Mouse (Mus musculus) liver, postnatal 0 days (tissue): ENCODE measurements around the gene Kntc1. TPM values are rescaled to one million over a fixed set of nuclear protein-coding genes. Genes with fewer than 3 reads are reported as not detected.
"Not testable (repeated sequence)": the region's sequence is repeated elsewhere in the genome, so short reads cannot be mapped to it uniquely, and the experiment has no call there.

ENCODE experiments used
- ATAC-seq: fragments of 200-750 bp; cut with Nextera tagmentation; 2 replicates; pipeline ENCODE4 v1.8.0; 2017; ENCODE audit warnings: mild to moderate bottlenecking, moderate library complexity
- DNase-seq: peaks from one replicate; pipeline ENCODE4 v3.0.0-alpha.2; 2016
- H3K27ac ChIP-seq: fragments of 300-500 bp; sonication (generic); 2 replicates; pipeline ENCODE4 v1.5.1; 2014; ENCODE audit warnings: antibody characterized with exemption, moderate library complexity, mild to moderate bottlenecking, low read depth
- H3K27me3 ChIP-seq: fragments of 300-500 bp; sonication (generic); 2 replicates; pipeline ENCODE4 v1.6.1; 2014; ENCODE audit warnings: low read length, control low read depth, mixed read lengths; ENCODE audit not compliant: insufficient read depth
- H3K36me3 ChIP-seq: fragments of 300-500 bp; sonication (generic); replicated peaks from 2 replicates; pipeline ENCODE4 v1.6.1; 2014; ENCODE audit warnings: mild to moderate bottlenecking, control low read depth, low read length, moderate library complexity, mixed read lengths; ENCODE audit not compliant: insufficient read depth
- H3K4me1 ChIP-seq: fragments of 300-500 bp; sonication (generic); 2 replicates; pipeline ENCODE4 v1.6.1; 2014; ENCODE audit warnings: antibody characterized with exemption, mild to moderate bottlenecking, control low read depth; ENCODE audit not compliant: insufficient read depth
- H3K4me2 ChIP-seq: fragments of 300-500 bp; sonication (generic); 2 replicates; pipeline ENCODE4 v1.6.1; 2014; ENCODE audit warnings: low read depth, mild to moderate bottlenecking, low read length, moderate library complexity, mixed read lengths
- H3K4me3 ChIP-seq: fragments of 300-500 bp; sonication (generic); 2 replicates; pipeline ENCODE4 v1.5.1; 2014; ENCODE audit warnings: low read depth, low read length
- H3K9ac ChIP-seq: fragments of 300-500 bp; sonication (generic); replicated peaks from 2 replicates; pipeline ENCODE4 v1.6.1; 2014; ENCODE audit warnings: mild to moderate bottlenecking, moderate library complexity
- H3K9me3 ChIP-seq: fragments of 300-500 bp; sonication (generic); 2 replicates; pipeline ENCODE4 v1.6.1; 2016; ENCODE audit warnings: mild to moderate bottlenecking, control low read depth, low read length, mixed read lengths
- CTCF ChIP-seq: sonication (generic); IDR thresholded peaks from 2 replicates; pipeline ENCODE4 v1.5.1; 2016; ENCODE audit warnings: antibody characterized with exemption, low read depth
- EP300 ChIP-seq: IDR thresholded peaks from 2 replicates; pipeline ENCODE4 v1.6.1; 2016; ENCODE audit warnings: antibody characterized with exemption, low read depth, mild to moderate bottlenecking
- WGBS: fragments of 180-500 bp; shearing (Covaris S2); extraction: QIAGEN DNeasy Blood & Tissue Kit; methylation state at CpG from one replicate; pipeline ENCODE4 v1.1.7; 2014; ENCODE audit not compliant: insufficient replicate concordance; 5-methylcytosine and 5-hydroxymethylcytosine counted together
- polyA plus RNA-seq: library from polyadenylated mRNA; unstranded; fragments of >200 nt; fragmentation: Nextera tagmentation; extraction: Ambion mirVana; gene quantifications from 2 replicates; pipeline ENCODE4 v1.2.1, GENCODE M21; 2015

Gene Kntc1
- polyA plus RNA-seq, 1 experiment from 2014 or later, result 7.5 TPM

- Histone ChIP-seq H3K4me3 (peak overlapping the region; percentile 79), H3K9ac (peak overlapping the region; percentile 93), H3K27ac (peak overlapping the region; percentile 100), H3K9me3 (no peaks in the 10 kb centered on the region), H3K36me3 (peaks cover 22% of the 10 kb centered on the region), H3K27me3 (no peaks in the 10 kb centered on the region), H3K4me2 (peak overlapping the region; percentile 86), H3K4me1 (peaks cover 16% of the 10 kb centered on the region)
- under 1% methylated on average over 18 of the region's 18 CpGs for WGBS
- ATAC-seq, result peak; percentile 5; the same call in 1 of the 2 replicates
- TF ChIP-seq CTCF (no peak), EP300 (no peak)
- no peak for DNase-seq
Observed at GRCm38 (mm10) chr5:123748339-123749064, 1.0 kb upstream of the Kntc1 start.

GRCm38 (mm10) chr5:123765506-123765905 lies 16.0 kb downstream of the Kntc1 start:
- Histone ChIP-seq H3K4me2 (no peak overlapping the region), H3K27me3 (no peaks in the 10 kb centered on the region), H3K4me3 (no peak overlapping the region), H3K4me1 (no peaks in the 10 kb centered on the region), H3K9me3 (no peaks in the 10 kb centered on the region), H3K27ac (no peak overlapping the region), H3K9ac (no peak overlapping the region), H3K36me3 (peaks cover 59% of the 10 kb centered on the region)
- ATAC-seq (no peak), DNase-seq (no peak)
- no peak for TF ChIP-seq CTCF
- TF ChIP-seq EP300, result no peak
- 83% methylated on average over 11 of the region's 11 CpGs for WGBS

GRCm38 (mm10) chr5:123766455-123766854 lies 16.9 kb downstream of the Kntc1 start:
- H3K9ac ChIP-seq, H3K4me2 ChIP-seq, H3K27me3 ChIP-seq, H3K4me1 ChIP-seq, ATAC-seq, H3K9me3 ChIP-seq, H3K4me3 ChIP-seq, H3K27ac ChIP-seq, DNase-seq: not testable (repeated sequence)
- H3K36me3 ChIP-seq, result peaks cover 59% of the 10 kb centered on the region
- WGBS, result 94% methylated on average over 11 of the region's 11 CpGs

GRCm38 (mm10) chr5:123773441-123773840 lies 23.9 kb downstream of the Kntc1 start:
- Histone ChIP-seq H3K36me3 (peaks cover 49% of the 10 kb centered on the region), H3K4me2 (no peak overlapping the region), H3K9me3 (no peaks in the 10 kb centered on the region), H3K9ac (no peak overlapping the region), H3K4me3 (no peak overlapping the region), H3K4me1 (no peaks in the 10 kb centered on the region), H3K27ac (no peak overlapping the region), H3K27me3 (no peaks in the 10 kb centered on the region)
- no peak for ATAC-seq
- no peak for DNase-seq
- 82% methylated on average over 9 of the region's 9 CpGs for WGBS
- no peak for TF ChIP-seq EP300
- TF ChIP-seq CTCF, result no peak

- Histone ChIP-seq H3K9ac (no peak overlapping the region), H3K4me3 (no peak overlapping the region), H3K4me2 (no peak overlapping the region), H3K4me1 (no peaks in the 10 kb centered on the region), H3K9me3 (no peaks in the 10 kb centered on the region), H3K27ac (no peak overlapping the region), H3K27me3 (no peaks in the 10 kb centered on the region), H3K36me3 (peaks cover 63% of the 10 kb centered on the region)
- no peak for ATAC-seq
- no peak for DNase-seq
- 85% methylated on average over 8 of the region's 8 CpGs for WGBS
- no peak for TF ChIP-seq EP300
- no peak for TF ChIP-seq CTCF
Observed at GRCm38 (mm10) chr5:123780716-123781115, 31.2 kb downstream of the Kntc1 start.

GRCm38 (mm10) chr5:123781864-123782263 lies 32.3 kb downstream of the Kntc1 start:
- Histone ChIP-seq H3K36me3 (peaks cover 55% of the 10 kb centered on the region), H3K9ac (no peak overlapping the region), H3K9me3 (no peaks in the 10 kb centered on the region), H3K4me3 (no peak overlapping the region), H3K27ac (no peak overlapping the region), H3K4me2 (no peak overlapping the region), H3K27me3 (no peaks in the 10 kb centered on the region), H3K4me1 (no peaks in the 10 kb centered on the region)
- TF ChIP-seq CTCF (no peak), EP300 (no peak)
- WGBS, result 85% methylated on average over 4 of the region's 4 CpGs
- ATAC-seq, result no peak
- DNase-seq, result no peak
